Mouse (Mus musculus) midbrain, postnatal 0 days (tissue): Measurements from ENCODE around the gene Hoxa5. TPM values are rescaled to one million over a fixed set of nuclear protein-coding genes. Genes with fewer than 3 reads are reported as not detected.

Experiments used
- ATAC-seq: fragments of 200-750 bp; cut with Nextera tagmentation; 2 replicates; pipeline ENCODE4 v1.8.0; 2017; ENCODE audit warnings: moderate number of reproducible peaks, mild to moderate bottlenecking, moderate TSS enrichment, moderate library complexity; ENCODE audit not compliant: low FRiP score
- DNase-seq: peaks from one replicate; pipeline ENCODE4 v3.0.0-alpha.2; 2015; ENCODE audit warnings: low spot score
- H3K27ac ChIP-seq: fragments of 300-500 bp; sonication (generic); 2 replicates; pipeline ENCODE4 v1.5.1; 2014; ENCODE audit warnings: low read depth, mild to moderate bottlenecking, low read length, mixed read lengths
- H3K27me3 ChIP-seq: fragments of 300-500 bp; sonication (generic); 2 replicates; pipeline ENCODE4 v1.6.1; 2014; ENCODE audit warnings: low read length, control low read depth, mixed read lengths; ENCODE audit not compliant: insufficient read depth
- H3K36me3 ChIP-seq: fragments of 300-500 bp; sonication (generic); 2 replicates; pipeline ENCODE4 v1.6.1; 2014; ENCODE audit warnings: low read length, control low read depth, mixed read lengths; ENCODE audit not compliant: insufficient read depth
- H3K4me1 ChIP-seq: fragments of 300-500 bp; sonication (generic); 2 replicates; pipeline ENCODE4 v1.6.1; 2014; ENCODE audit warnings: mild to moderate bottlenecking, control low read depth, antibody characterized with exemption, low read length, mixed read lengths; ENCODE audit not compliant: insufficient read depth
- H3K4me2 ChIP-seq: fragments of 300-500 bp; sonication (generic); 2 replicates; pipeline ENCODE4 v1.6.1; 2014; ENCODE audit warnings: low read depth, mild to moderate bottlenecking, low read length, mixed read lengths; ENCODE audit not compliant: poor library complexity, severe bottlenecking
- H3K4me3 ChIP-seq: fragments of 300-500 bp; sonication (generic); 2 replicates; pipeline ENCODE4 v1.5.1; 2014; ENCODE audit warnings: low read depth, mild to moderate bottlenecking, low read length, moderate library complexity
- H3K9ac ChIP-seq: fragments of 300-500 bp; sonication (generic); replicated peaks from 2 replicates; pipeline ENCODE4 v1.6.1; 2014; ENCODE audit warnings: mild to moderate bottlenecking, low read length, moderate library complexity, mixed read lengths; ENCODE audit not compliant: poor library complexity, severe bottlenecking
- H3K9me3 ChIP-seq: fragments of 300-500 bp; sonication (generic); 2 replicates; pipeline ENCODE4 v1.6.1; 2016; ENCODE audit warnings: low read length, control low read depth
- CTCF ChIP-seq: IDR thresholded peaks from 2 replicates; pipeline ENCODE4 v1.5.1; 2016; ENCODE audit warnings: antibody characterized with exemption, mild to moderate bottlenecking
- WGBS: fragments of 180-500 bp; shearing (Covaris S2); extraction: QIAGEN DNeasy Blood & Tissue Kit; methylation state at CpG from one replicate; pipeline ENCODE4 v1.1.7; 2014; 5-methylcytosine and 5-hydroxymethylcytosine counted together
- polyA plus RNA-seq: library from polyadenylated mRNA; unstranded; fragments of >200 nt; fragmentation: Nextera tagmentation; extraction: Ambion mirVana; gene quantifications from 2 replicates; pipeline ENCODE4 v1.2.1, GENCODE M21; 2015
- total RNA-seq: library from RNA; depleted of rRNA; stranded (reverse); fragments of >200 nt; gene quantifications from 2 replicates; pipeline ENCODE4 v1.2.3, GENCODE M21; 2014

Hoxa5 gene
- total and polyA plus RNA-seq, 2 experiments from 2014 or later: 10.4 TPM; not detected in 1

DNA sequence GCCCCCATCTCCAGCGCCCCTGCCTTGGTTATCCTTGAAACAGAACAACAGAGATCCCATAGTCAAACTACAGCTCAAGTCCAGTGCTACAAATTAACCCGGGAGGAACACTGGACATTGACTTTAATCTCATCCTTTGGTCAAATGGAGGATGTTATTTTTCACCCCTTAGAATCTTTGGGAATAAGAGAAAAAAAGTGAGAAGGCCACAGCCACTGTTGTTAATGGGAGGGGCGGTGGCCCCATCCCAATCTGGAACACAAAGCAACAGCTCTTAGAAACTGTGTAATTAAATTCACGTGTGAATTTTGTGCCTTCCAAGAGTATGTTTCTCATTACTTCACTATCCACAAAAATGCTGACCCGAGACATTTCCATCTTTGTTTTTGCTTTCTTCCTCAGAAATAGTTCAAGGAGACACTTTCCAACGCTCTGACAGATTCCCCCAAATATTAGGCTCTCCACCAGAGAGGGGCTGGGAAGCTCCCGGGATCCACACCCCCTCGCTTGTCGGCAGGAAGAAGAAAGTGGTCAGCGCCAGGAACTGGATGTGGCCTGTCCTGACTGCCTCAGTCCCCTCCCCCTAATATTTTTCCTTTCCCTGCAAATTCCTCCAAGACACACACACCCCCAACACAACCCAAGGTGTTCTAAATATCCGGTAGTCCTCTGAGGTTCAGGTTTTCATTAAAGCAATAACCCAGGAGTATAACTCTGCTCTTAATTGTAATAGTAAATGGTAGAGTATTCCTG lies 23.3 kb upstream of the Hoxa5 start:
- H3K4me3 ChIP-seq: no peak overlapping the region

DNA sequence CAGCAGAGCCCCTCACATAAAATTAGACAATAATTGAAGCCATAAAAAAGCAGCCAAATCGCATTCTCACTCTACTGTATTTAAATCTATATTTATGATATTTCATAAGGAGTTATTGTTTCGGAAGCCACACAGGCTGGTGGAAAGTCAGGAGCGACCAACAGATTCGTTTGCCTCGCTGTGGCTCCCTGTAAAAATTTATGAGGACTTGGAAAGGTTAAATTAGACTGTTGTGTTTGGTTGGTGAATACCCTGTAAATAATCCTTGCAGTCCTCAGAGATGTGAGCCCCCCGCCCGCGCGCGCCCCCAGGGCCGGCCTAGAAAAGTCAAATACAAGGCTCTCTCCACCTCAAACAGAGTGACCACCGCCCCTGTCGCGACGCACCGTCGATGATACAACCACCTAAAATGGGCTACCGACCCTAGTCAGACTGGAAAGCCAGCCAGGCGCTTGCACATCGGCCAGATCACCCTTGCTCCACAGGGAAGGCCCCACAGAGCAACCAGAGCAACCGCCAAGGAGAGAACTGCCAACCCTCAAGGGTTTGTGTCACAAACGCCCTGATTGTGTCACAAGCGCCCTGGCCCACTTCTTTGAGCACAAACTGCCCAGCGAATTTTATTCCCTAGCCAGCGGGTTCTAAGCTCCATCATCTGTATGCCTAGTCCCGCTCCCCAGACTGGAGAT lies 22.3 kb upstream of the Hoxa5 start:
- ATAC-seq (no peak), DNase-seq (no peak)
- 2% methylated on average over 26 of the region's 26 CpGs for WGBS
- TF ChIP-seq CTCF: no peak
- peaks cover 87% of the 10 kb centered on the region for H3K27me3 ChIP-seq
- H3K36me3 ChIP-seq: no peaks in the 10 kb centered on the region
- H3K4me3 ChIP-seq: no peak overlapping the region
- no peak overlapping the region for H3K27ac ChIP-seq
- no peaks in the 10 kb centered on the region for H3K4me1 ChIP-seq
- H3K9me3 ChIP-seq: no peaks in the 10 kb centered on the region
- no peak overlapping the region for H3K9ac ChIP-seq
- H3K4me2 ChIP-seq: no peak overlapping the region

More for the DNA sequence above, 23.3 kb upstream of the Hoxa5 start:
- no peaks in the 10 kb centered on the region for H3K4me1 ChIP-seq
- no peaks in the 10 kb centered on the region for H3K9me3 ChIP-seq
- H3K9ac ChIP-seq: no peak overlapping the region
- DNase-seq (no peak), ATAC-seq (no peak)
- H3K27me3 ChIP-seq: peaks cover 87% of the 10 kb centered on the region
- 3% methylated on average over 11 of the region's 11 CpGs for WGBS
- H3K27ac ChIP-seq: no peak overlapping the region
- H3K4me2 ChIP-seq: no peak overlapping the region
- no peaks in the 10 kb centered on the region for H3K36me3 ChIP-seq
- no peak for TF ChIP-seq CTCF

DNA sequence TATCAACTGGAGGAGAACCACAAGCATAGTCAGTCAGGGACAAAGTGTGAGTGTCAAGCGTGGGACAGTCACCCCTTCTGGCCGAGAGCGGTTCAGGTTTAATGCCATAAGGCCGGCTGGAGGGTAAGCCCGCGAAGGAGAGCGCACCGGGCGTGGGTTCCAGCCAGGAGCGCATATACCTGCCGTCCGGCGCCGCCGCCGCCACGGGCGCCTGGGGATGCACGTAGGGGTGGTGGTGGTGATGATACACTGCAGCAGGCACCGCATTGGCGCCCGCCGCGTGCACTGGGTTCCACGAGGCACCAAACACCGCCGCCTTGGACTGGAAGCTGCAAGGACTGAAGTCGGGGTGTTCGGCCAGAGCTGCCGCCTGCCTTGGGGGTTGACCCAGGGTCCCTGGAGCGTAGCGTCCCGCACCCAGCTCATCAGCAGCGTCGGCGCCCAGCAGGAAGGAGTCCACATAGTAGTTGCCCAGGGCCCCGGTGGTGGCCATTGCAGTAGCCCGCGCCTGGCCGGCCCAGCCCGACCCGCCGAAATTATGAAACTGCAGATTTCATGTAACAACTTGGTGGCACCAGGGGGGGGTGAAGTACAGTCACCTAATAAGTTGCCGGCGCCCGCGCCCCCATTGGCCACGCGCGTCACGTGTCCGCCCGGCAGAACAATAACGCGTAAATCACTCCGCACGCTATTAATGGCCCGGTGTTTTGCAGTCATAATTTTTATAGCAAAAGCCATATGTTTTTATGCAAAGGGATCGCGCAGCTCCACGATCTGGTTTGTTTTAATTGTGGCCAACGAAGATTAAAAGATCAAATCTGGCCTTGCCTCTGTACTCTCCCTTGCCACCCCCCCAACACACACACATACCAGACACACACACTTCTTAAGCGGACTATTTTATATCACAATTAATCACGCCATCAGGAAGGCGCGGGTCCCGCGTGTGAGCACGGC lies 21.5 kb upstream of the Hoxa5 start:
- Histone ChIP-seq H3K4me2 (no peak overlapping the region), H3K4me3 (no peak overlapping the region), H3K27me3 (peaks cover 89% of the 10 kb centered on the region), H3K9me3 (no peaks in the 10 kb centered on the region), H3K4me1 (no peaks in the 10 kb centered on the region), H3K36me3 (no peaks in the 10 kb centered on the region), H3K9ac (no peak overlapping the region), H3K27ac (no peak overlapping the region)
- WGBS: 4% methylated on average over 69 of the region's 69 CpGs
- no peak for ATAC-seq
- no peak for TF ChIP-seq CTCF
- no peak for DNase-seq

DNA sequence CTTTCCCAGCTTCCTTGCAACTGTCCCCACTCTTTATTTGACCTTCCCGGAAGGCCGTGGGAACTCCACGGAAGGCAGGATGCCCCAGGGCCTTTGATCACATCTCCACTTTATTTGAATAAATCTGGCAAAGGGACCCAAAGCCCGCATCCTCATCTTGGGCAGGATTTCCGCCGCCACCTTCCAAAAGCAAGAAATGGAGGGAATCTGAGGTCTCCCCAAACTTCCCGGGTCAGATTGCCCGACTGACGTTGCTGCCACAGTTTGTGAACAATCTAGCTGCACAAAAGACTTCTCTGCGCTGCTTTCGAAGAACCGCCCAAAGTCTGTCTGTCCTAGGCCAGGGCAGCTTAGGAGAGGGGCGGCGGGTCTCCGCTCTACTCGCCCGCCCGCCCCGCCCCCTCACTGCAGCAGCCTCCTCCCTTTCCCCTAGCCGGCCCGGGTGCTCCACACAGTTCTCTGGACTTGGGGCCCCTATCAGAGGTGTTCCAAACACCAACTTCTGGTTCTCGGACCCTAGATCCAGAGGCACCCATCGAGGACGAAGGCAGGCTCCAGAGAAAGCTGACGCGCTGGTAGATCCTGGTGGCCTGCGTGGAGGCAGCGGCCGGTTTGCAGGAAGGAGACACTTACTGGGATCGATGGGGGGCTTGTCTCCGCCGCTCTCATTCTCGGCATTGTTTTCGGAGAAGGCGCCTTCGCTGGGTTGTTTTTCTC lies 20.7 kb upstream of the Hoxa5 start:
- H3K9me3 ChIP-seq: no peaks in the 10 kb centered on the region
- H3K4me2 ChIP-seq: no peak overlapping the region
- peaks cover 89% of the 10 kb centered on the region for H3K27me3 ChIP-seq
- ATAC-seq (no peak), DNase-seq (no peak)
- no peaks in the 10 kb centered on the region for H3K36me3 ChIP-seq
- TF ChIP-seq CTCF: no peak
- H3K9ac ChIP-seq: no peak overlapping the region
- 1% methylated on average over 34 of the region's 36 CpGs for WGBS
- H3K27ac ChIP-seq: no peak overlapping the region
- H3K4me3 ChIP-seq: no peak overlapping the region
- H3K4me1 ChIP-seq: no peaks in the 10 kb centered on the region

DNA sequence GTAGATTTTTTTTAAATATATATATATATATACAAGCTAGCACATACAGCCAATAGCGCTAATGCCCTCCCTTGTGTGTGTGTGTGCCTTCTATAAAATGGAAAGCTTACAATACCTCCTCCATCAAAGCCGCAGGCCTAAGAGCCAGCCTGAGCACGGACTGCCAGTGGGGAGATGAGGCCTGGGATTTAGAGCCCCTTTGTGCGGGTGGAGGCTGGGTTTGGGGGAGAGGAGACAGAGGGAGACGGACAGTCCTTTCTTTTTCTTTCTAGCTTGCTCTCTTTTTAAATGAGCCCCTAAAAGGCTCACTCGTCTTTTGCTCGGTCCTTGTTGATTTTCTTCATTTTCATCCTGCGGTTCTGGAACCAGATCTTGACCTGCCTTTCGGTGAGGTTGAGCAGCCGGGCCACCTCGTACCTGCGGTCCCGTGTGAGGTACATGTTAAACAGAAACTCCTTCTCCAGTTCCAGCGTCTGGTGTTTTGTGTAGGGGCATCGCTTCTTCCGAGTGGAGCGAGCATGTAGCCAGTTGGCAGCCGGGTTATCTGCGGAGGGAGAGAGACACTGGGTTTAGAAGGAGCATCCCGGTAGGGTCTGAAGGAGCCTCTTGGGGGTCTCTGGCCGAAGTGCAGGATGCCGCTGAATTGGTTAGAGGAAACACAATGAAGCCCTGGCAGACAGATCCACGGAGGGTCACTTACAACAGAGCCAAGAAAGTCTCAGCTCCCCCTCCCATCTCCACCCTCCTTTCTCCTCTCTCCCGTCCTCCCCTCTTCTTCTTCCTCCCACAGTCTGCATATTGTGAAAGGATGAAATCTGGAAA lies 19.8 kb upstream of the Hoxa5 start:
- 2% methylated on average over 24 of the region's 24 CpGs for WGBS
- H3K9ac ChIP-seq: no peak overlapping the region

More for the DNA sequence above, 19.8 kb upstream of the Hoxa5 start:
- DNase-seq: no peak
- ATAC-seq: no peak
- Histone ChIP-seq H3K4me3 (no peak overlapping the region), H3K27me3 (peaks cover 90% of the 10 kb centered on the region), H3K9me3 (no peaks in the 10 kb centered on the region), H3K4me2 (no peak overlapping the region), H3K36me3 (no peaks in the 10 kb centered on the region), H3K4me1 (no peaks in the 10 kb centered on the region), H3K27ac (no peak overlapping the region)
- no peak for TF ChIP-seq CTCF
